Mouse (Mus musculus): ENCODE results near the gene Izumo2.

DNA sequence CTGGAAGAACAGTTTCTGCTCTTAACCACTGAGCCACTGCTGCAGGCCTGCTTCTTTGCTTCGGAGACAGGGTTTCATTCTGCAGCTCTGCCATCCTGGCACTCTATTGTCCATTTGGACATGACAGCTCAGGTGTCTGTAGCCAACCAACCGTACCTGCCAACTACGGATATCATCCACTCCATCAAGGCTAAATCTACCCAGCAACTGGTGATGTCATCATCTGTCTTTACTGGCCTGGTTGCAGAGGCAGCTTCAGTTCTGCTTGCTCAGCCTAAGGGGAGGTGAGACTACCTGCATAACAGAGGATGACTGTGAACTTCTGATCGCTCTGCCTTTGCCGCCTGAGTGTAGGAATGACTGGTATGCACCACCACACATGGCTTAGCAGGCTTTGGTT lies 36.3 kb upstream of the Izumo2 start:
- no peak for TF ChIP-seq CTCF (conservative IDR thresholded peaks at IDR 0.05; ENCODE audit: insufficient read depth, insufficient read length, low read depth, low read length)
- TF ChIP-seq POLR2A (IDR thresholded peaks at IDR 0.05; ENCODE audit: low read depth, low read length) = no peak
